Mouse (Mus musculus): ENCODE measurements around the gene Cped1.

- TF ChIP-seq POLR2A (IDR thresholded peaks at IDR 0.05; ENCODE audit: insufficient read length, low read depth) (no peak), USF1 (IDR thresholded peaks at IDR 0.05; ENCODE audit: low read depth) (no peak), MYOD1 (IDR thresholded peaks at IDR 0.05; ENCODE audit: control insufficient read depth in 1 of 3, insufficient read length in 2 of 3, low read depth in 2 of 3) (no peak), CEBPB (IDR thresholded peaks at IDR 0.05; ENCODE audit: insufficient read depth, poor library complexity, severe bottlenecking) (no peak), REST (IDR thresholded peaks at IDR 0.05; ENCODE audit: insufficient read depth, insufficient read length) (no peak), POLR2AphosphoS2 (IDR thresholded peaks at IDR 0.05; ENCODE audit: insufficient read length, low read depth) (no peak), TCF12 (IDR thresholded peaks at IDR 0.05; ENCODE audit: insufficient read depth, poor library complexity, severe bottlenecking) (no peak), E2F4 (IDR thresholded peaks at IDR 0.05; ENCODE audit: insufficient read depth) (no peak), MYOG (IDR thresholded peaks at IDR 0.05; ENCODE audit: control insufficient read depth in 1 of 3, insufficient read depth in 1 of 3, insufficient read length in 2 of 3, low read depth in 2 of 3) (no peak), TCF3 (IDR thresholded peaks at IDR 0.05; ENCODE audit: insufficient read length, low read depth) (no peak), SRF (IDR thresholded peaks at IDR 0.05; ENCODE audit: control insufficient read depth, insufficient read length, low read depth) (no peak)
Measured at GRCm38 (mm10) chr6:22101939-22102338, 116.2 kb downstream of the Cped1 start.
